ENCODE assay signal across 11 mouse cellular contexts in the genomic region with DNA sequence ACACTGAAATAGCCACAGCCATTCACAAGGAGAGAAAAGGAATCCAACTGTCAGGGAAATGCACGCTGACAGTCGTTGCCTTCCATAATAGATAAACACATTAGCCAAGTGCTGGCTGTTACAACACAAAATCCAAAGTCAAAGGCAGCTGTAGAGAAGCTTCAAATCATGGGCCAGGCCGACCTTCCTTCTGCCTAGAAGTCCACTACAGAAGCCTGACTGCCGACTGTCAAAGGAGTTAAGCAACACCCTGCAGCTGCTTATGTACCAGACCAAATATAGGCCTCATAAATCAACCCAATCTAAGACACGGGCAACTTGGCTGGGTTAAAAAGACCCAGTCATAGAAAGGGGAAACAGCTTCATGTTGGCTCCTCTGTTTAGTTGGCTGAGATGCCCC.
A peak's percentile ranks its signal among the peaks of the same experiment; 100 is the strongest.
DNase-seq lines count a peak whose midpoint lies in the region; ATAC-seq and TF ChIP-seq lines count a peak whose summit lies in the region.
"Had no signal": no experiment of that assay in that cellular context is flagged by ENCODE, and none has a peak within 500 bp of the region (broad histone marks: within the 10 kb centered on the region; RNA-seq: fewer than 3 reads in every experiment).

No protein-coding gene starts in this region.

- ATAC-seq in heart, embryonic 13.5 days (ENCODE audit: extremely low read depth, insufficient number of reproducible peaks, low FRiP score, low TSS enrichment): no peak
- ATAC-seq in lung, postnatal 0 days: peak; percentile 91
- ATAC-seq in midbrain, embryonic 15.5 days (replicated peaks): no peak

- no peak for TF ChIP-seq CTCF in lung, postnatal 0 days (IDR thresholded peaks at IDR 0.05)
- no peak for TF ChIP-seq CTCF in left cerebral cortex, adult 2 months (IDR thresholded peaks at IDR 0.05)

- no peak overlapping the region for H3K9ac ChIP-seq in heart, embryonic 13.5 days
- no peak overlapping the region for H3K9ac ChIP-seq in lung, postnatal 0 days (replicated peaks; ENCODE audit: low read depth)
- no peak overlapping the region for H3K9ac ChIP-seq in midbrain, embryonic 15.5 days
- H3K9ac ChIP-seq: liver, embryonic 15.5 days had no signal

- H3K9me3 ChIP-seq in heart, embryonic 13.5 days: no peaks in the 10 kb centered on the region
- no peaks in the 10 kb centered on the region for H3K9me3 ChIP-seq in lung, postnatal 0 days (ENCODE audit: low read length)
- H3K9me3 ChIP-seq in midbrain, embryonic 15.5 days: no peaks in the 10 kb centered on the region
- H3K9me3 ChIP-seq: liver, embryonic 15.5 days had no signal

- H3K27me3 ChIP-seq in heart, embryonic 13.5 days (replicated peaks): no peaks in the 10 kb centered on the region
- no peaks in the 10 kb centered on the region for H3K27me3 ChIP-seq in lung, postnatal 0 days (replicated peaks; ENCODE audit: insufficient read depth, low read length)
- H3K27me3 ChIP-seq in midbrain, embryonic 15.5 days (replicated peaks): no peaks in the 10 kb centered on the region
- H3K27me3 ChIP-seq: CH12.LX; liver, embryonic 15.5 days had no signal

- 25% methylated on average over 5 of the region's 5 CpGs for WGBS in heart, embryonic 13.5 days
- WGBS in lung, postnatal 0 days: 35% methylated on average over 5 of the region's 5 CpGs
- 53% methylated on average over 5 of the region's 5 CpGs for whole genome bisulfite sequencing in midbrain, embryonic 15.5 days

- H3K4me2 ChIP-seq in heart, embryonic 13.5 days: peak overlapping the region; percentile 26
- no peak overlapping the region for H3K4me2 ChIP-seq in lung, postnatal 0 days (replicated peaks; ENCODE audit: low read depth, low read length)
- H3K4me2 ChIP-seq in midbrain, embryonic 15.5 days: no peak overlapping the region
- H3K4me2 ChIP-seq: liver, embryonic 15.5 days had no signal

- no peak overlapping the region for H3K4me3 ChIP-seq in heart, embryonic 13.5 days
- no peak overlapping the region for H3K4me3 ChIP-seq in lung, postnatal 0 days (ENCODE audit: low read depth, low read length)
- H3K4me3 ChIP-seq in midbrain, embryonic 15.5 days: no peak overlapping the region
- no peak overlapping the region for H3K4me3 ChIP-seq in left cerebral cortex, adult 2 months
- H3K4me3 ChIP-seq: liver, embryonic 15.5 days had no signal

- peak overlapping the region; percentile 76 for H3K27ac ChIP-seq in heart, embryonic 13.5 days (replicated peaks)
- no peak overlapping the region for H3K27ac ChIP-seq in lung, postnatal 0 days (ENCODE audit: low read length)
- no peak overlapping the region for H3K27ac ChIP-seq in midbrain, embryonic 15.5 days
- H3K27ac ChIP-seq in left cerebral cortex, adult 2 months: no peak overlapping the region
- H3K27ac ChIP-seq: liver, embryonic 15.5 days had no signal

- peaks cover 41% of the 10 kb centered on the region for H3K4me1 ChIP-seq in heart, embryonic 13.5 days
- peaks cover 3% of the 10 kb centered on the region; the same call in 1 of the 2 replicates for H3K4me1 ChIP-seq in lung, postnatal 0 days (ENCODE audit: insufficient read depth, low read depth, low read length)
- H3K4me1 ChIP-seq in midbrain, embryonic 15.5 days: peaks cover 11% of the 10 kb centered on the region; the same call in 1 of the 2 replicates
- H3K4me1 ChIP-seq: liver, embryonic 15.5 days had no signal

- peak; percentile 94 for DNase-seq in heart, adult 11 months
- DNase-seq in heart, postnatal 25 days (ENCODE audit: low spot score): no peak
- DNase-seq in adipocyte (ENCODE audit: low spot score): peak; percentile 61
- DNase-seq in lung, postnatal 0 days (ENCODE audit: low spot score): peak; percentile 83
- DNase-seq in ovary, postnatal 10 days (ENCODE audit: low spot score): no peak
- no peak for DNase-seq in left cerebral cortex, adult 2 months (ENCODE audit: extremely low spot score in 1 of 2, low spot score in 2 of 2)
- DNase-seq: right cerebral cortex, postnatal 4 days had no signal

- intact Hi-C loops in heart, postnatal 25 days (cut with DNase I): no loop called here
- intact Hi-C loops in left cerebral cortex, adult 2 months (cut with DNase I): no loop called here

- peaks cover 9% of the 10 kb centered on the region for H3K36me3 ChIP-seq in heart, embryonic 13.5 days
- H3K36me3 ChIP-seq in lung, postnatal 0 days (ENCODE audit: insufficient read depth, low read length): no peaks in the 10 kb centered on the region
- no peaks in the 10 kb centered on the region for H3K36me3 ChIP-seq in midbrain, embryonic 15.5 days (replicated peaks)

- TF ChIP-seq EP300 in lung, postnatal 0 days (IDR thresholded peaks at IDR 0.05): no peak

Comparison
In these comparisons a context has a peak if more than half of its experiments do, and no peak if none do; other contexts are left out.
1. DNase-seq: peak in heart, adult 11 months (single experiment), adipocyte (single experiment) and lung, postnatal 0 days (single experiment); none in heart, postnatal 25 days (single experiment), ovary, postnatal 10 days (single experiment) and left cerebral cortex, adult 2 months (0 of 2).